Mouse (Mus musculus) heart, postnatal 10 days (tissue): ENCODE measurements around the gene Cacna1i. TPM values are rescaled to one million over a fixed set of nuclear protein-coding genes. Genes with fewer than 3 reads are reported as not detected.

Experiments
- DNase-seq, 2 experiments: peaks; one replicate each; pipeline ENCODE4 v3.0.0; 2021
- intact Hi-C: fragments of 180-260 bp; cut with DNase I; formaldehyde crosslinking; loops from one replicate; pipeline ENCODE4 v1.15.1; 2025
- total RNA-seq, 2 experiments: library from RNA; stranded (reverse); gene quantifications; 2 replicates each; pipeline ENCODE4 v1.2.3; 2021

Gene Cacna1i
- total RNA-seq, result under 1 TPM in 1 of 2 experiments, not detected in 1; 0.05 TPM

DNA sequence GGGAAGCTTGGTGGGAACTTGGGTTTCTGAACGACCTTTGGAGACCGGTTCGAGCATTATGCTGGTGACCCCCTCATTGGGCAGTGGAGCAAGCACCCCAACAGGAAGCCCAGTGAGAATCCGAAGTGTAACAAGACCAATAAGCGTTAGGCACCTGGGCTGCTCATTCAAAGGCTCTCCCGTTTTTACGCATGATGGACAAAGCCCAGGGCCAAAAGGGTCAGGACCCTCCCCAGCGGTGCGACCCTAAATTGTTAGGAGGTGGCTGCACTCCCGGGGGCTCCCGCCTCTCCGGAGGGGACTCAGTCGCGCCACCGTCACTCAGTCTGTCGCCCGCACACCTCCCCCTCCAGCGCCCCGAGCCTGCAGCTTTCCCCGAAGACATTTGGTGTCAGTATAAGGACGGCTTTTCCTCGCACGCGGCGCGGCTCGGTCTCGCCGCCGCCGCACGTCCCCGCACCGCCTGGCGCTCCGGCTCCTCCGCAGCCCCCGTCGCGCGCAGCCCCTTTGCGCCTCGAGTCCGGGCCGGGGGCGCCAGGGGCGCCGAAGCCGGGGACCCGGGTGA, at the start of gene Cacna1i:
Gene Cacna1i, plus strand, starts transcription at position 388 of the 565 bp plus-strand sequence.
- intact Hi-C loops, result loop anchor here (10.0 kb wide), 1 partner anchor 328 kb away; no protein-coding TSS in a partner anchor

DNA sequence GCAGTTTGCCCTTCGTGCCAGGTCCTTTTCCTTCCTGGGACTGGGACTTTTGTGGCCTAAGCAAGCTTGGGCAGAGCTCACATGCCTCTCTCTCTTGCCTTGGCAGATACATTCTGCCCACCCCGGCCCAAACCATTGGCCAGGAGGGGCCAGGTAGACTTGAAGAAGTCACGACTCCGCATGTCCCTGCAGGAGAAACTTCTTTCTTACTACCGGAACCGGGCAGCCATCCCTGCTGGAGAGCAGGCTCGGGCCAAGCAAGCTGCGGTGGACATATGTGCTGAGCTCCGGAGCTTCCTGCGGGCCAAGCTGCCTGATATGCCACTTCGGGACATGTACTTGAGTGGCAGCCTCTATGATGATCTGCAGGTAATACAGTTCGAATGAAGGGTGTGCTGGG, 38.9 kb upstream of the Cacna1i start:
- no peak for DNase-seq
- intact Hi-C loops, result no loop called here

More for the DNA sequence above, at the start of gene Cacna1i:
- no peak for DNase-seq

DNA sequence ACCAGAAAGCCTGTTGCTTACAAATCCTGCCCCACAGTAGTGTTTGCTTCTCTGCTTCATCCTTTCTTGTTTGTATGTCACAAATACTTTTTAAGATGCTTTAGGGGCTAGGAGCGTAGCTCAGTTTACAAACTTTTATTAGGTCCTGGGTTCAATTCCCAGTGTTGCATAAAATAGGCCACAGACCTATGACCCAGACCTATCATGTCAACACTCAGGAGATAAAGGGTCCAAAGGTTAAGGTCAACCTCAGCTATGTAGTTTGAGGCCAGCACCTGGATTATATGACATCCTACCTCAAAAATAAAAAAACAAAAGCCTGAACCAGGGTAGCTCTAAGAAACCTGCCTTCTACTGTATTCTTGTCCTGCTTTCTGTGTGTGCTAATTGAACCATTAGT, 38.4 kb upstream of the Cacna1i start:
- no peak for DNase-seq
- intact Hi-C loops, result no loop called here

DNA sequence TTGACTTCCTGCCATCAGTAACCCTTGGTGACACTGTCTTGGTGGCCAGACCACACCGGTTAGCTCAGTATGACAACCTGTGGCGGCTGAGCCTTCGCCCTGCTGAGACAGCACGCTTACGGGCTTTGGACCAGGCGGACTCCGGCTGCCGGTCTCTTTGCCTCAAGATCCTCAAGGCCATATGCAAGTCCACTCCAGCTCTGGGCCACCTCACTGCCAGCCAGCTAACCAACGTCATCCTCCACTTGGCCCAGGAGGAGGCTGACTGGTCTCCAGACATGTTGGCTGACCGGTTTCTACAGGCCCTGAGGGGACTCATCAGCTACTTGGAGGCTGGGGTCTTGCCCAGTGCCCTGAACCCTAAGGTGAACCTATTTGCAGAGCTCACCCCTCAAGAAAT, 37.4 kb upstream of the Cacna1i start:
- no peak for DNase-seq
- intact Hi-C loops, result no loop called here

DNA sequence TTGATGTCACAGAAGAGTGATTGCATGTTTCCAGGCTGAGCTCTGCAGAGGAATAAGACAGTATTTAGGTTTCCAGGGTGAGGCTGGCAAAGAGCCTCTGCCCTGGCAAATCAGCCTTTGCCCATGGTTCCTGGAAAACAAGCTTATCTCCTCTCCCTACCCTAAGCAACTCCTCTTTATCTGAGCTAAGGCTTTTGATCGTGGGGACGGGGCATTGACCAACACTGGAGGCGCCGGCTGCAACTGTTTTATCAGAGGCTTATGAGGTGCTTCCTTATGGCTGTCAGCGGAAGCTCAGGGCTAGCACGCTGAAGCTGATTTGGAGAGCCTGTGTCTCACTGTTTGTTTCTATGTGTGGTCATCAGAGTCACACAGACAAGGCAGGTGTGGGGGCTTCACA, 36.5 kb upstream of the Cacna1i start:
- no peak for DNase-seq

DNA sequence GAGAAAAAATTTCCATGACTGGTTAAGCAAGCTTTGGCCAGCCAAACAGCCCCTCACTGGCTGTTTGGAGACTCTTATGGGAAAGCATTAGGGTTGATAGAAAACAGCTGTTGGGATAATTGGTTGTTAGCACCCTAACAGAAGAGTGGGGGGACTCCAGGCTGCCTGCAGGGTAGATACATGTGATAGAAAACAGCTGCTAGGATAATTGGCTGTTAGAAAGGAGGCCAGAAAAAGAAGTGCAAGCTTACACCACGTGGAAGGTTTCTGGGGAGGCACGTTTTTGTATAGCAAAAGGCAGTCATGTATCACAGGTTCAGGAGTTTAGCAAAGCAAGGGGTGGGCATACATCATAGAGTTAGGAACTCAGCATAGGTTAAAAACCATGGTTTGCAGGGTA, 33.5 kb upstream of the Cacna1i start:
- peak in 1 of 2 experiments; percentile 25 for DNase-seq
- intact Hi-C loops, result no loop called here

More for the DNA sequence above, 36.5 kb upstream of the Cacna1i start:
- intact Hi-C loops, result no loop called here

DNA sequence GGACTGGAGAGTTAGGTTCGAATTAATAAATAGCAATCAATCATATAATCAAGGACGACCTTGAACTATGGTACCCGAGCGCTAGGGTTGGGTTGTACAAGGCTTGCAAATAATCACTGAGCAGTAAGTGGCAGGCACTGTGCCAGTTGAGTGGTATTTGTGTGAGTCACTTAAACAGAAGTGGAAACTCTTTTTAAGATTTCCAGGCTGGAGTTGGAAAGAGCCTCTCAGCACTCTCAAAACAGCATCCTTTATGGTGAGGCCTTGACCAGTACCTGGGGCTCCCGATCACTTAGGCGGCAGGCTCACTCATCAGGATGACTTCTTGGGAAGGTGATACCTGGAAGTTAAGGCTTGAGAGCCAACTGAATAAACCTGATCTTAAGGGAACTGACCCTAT, 32.8 kb upstream of the Cacna1i start:
- peak; percentile 50 to 58 for DNase-seq
- intact Hi-C loops, result loop anchor here (1.0 kb wide), 1 partner anchor 20 kb away; the partner anchor contains the start of gene Mief1

DNA sequence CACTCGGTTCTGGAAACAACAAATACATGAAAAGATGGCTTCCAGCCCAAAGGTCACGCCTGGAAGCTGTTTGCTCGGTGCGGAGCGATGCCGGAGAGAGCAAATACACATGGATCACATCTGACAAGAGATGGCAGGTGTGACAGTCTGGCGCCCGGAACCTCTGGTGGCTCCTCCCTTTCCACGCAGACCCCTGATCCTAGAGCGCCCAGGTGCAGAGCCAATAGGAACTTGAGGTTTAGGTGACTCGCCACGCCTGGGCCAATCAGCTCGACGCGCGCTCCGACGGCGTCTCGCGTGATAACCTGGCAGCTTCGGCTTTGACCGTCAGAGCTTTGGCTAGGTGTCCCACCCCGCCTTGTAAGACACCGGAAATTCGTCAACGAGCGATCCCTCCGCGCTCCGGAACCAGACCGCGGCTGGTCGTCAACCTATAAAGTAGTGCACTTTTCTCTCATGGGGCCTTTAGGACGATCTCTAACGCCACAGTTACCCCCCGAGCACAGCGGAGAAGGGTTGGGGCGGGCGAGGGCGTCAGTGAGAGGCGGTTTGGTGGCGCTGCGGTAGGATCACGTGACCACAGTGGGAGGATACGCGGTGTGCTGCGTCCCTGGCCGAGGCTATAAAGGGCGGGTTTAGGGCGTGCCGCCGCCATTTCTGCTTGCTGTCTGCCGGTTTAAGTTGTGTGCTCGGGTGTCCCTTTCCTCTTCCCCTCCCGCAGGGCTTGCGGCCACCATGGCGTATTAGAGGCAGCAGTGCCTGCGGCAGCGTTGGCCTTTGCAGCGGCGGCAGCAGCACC, 32.0 kb upstream of the Cacna1i start, which contains the start of gene Atf4:
Gene Atf4, plus strand, starts transcription at position 338 of the 799 bp plus-strand sequence.
- peak; percentile 99 for DNase-seq
- intact Hi-C loops, result loop anchor here (1.0 kb wide), 1 partner anchor 21 kb away; the partner anchor contains the start of gene Mief1

DNA sequence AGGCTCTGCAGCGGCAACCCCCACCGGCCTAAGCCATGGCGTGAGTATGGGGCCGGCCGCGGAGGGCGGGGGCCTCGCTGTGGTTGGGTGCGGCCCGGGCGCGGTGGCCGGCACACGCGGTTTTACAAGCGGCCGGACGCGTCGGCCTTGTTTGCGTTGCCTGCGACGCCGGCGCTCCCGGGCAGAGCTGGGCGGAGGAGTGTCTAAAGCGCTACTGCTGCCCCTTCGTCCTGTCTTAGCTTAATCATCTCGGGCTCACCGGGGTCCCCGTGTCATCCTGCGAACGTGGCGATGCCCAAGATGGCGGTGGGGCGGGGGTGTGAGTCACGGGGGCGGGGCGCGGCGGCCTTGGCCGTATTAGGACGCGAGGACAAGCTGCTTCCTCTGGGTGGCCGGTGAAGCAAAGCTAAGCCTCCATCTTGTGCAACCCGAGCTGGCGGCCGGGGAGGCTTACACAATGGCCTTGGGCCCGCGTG, 31.4 kb upstream of the Cacna1i start:
- DNase-seq, result peak; percentile 84 to 90
- intact Hi-C loops, result no loop called here

DNA sequence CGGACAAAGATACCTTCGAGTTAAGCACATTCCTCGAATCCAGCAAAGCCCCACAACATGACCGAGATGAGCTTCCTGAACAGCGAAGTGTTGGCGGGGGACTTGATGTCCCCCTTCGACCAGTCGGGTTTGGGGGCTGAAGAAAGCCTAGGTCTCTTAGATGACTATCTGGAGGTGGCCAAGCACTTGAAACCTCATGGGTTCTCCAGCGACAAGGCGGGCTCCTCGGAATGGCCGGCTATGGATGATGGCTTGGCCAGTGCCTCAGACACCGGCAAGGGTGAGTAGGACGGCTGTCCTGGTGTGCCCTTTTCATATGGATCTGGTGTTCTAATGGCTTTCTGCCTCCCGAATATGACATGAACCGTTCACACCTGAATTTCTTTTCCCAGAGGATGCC, 30.8 kb upstream of the Cacna1i start:
- DNase-seq, result peak; percentile 29 to 41
- intact Hi-C loops, result no loop called here

DNA sequence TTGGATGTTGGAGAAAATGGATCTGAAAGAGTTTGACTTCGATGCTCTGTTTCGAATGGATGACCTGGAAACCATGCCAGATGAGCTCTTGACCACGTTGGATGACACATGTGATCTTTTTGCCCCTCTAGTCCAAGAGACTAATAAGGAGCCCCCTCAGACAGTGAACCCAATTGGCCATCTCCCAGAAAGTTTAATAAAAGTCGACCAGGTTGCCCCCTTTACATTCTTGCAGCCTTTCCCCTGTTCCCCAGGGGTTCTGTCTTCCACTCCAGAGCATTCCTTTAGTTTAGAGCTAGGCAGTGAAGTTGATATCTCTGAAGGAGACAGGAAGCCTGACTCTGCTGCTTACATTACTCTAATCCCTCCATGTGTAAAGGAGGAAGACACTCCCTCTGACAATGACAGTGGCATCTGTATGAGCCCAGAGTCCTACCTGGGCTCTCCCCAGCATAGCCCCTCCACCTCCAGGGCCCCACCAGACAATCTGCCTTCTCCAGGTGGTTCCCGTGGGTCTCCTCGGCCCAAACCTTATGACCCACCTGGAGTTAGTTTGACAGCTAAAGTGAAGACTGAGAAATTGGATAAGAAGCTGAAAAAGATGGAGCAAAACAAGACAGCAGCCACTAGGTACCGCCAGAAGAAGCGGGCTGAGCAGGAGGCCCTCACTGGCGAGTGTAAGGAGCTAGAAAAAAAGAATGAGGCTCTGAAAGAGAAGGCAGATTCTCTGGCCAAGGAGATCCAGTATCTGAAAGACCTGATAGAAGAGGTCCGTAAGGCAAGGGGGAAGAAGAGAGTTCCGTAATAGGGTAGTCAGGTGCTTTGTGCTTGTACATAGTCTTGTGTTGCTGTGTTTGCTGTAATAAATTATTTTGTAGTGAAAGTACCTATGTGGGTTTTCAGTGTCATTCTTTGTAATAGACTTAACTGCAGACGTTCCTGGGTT, 30.1 kb upstream of the Cacna1i start:
- DNase-seq, result no peak
- intact Hi-C loops, result no loop called here

DNA sequence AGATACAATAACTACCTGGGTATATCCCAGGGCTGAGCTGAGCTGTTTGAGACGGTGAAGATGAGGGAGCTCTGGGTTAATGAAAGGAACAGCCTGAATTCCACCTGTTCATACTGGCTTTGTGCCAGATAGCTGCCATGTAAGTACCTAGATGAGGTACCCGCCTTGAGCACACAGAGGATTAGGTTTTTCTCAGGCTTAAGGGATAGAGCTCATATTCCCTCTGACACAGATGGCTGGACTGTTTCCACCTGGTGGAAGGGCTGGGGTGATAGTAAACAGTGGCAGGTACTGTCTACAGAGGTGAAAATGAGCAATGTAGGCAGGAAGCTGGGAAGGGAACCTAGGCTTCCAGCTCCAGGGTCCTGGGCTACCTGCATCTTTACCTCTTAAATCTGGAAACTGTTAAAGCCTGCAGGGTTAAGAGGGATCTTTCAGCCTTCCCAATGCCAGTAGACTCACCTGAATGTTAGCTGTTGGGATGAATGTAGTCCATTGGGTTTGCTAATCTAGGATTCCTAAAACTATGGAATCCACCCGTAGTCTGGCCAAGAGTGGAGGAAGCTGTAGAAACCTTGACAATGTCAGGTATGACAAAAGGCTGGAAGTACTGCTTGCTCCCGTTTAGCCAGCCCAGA, 29.3 kb upstream of the Cacna1i start:
- intact Hi-C loops, result no loop called here
- DNase-seq, result peak in 1 of 2 experiments; percentile 36

DNA sequence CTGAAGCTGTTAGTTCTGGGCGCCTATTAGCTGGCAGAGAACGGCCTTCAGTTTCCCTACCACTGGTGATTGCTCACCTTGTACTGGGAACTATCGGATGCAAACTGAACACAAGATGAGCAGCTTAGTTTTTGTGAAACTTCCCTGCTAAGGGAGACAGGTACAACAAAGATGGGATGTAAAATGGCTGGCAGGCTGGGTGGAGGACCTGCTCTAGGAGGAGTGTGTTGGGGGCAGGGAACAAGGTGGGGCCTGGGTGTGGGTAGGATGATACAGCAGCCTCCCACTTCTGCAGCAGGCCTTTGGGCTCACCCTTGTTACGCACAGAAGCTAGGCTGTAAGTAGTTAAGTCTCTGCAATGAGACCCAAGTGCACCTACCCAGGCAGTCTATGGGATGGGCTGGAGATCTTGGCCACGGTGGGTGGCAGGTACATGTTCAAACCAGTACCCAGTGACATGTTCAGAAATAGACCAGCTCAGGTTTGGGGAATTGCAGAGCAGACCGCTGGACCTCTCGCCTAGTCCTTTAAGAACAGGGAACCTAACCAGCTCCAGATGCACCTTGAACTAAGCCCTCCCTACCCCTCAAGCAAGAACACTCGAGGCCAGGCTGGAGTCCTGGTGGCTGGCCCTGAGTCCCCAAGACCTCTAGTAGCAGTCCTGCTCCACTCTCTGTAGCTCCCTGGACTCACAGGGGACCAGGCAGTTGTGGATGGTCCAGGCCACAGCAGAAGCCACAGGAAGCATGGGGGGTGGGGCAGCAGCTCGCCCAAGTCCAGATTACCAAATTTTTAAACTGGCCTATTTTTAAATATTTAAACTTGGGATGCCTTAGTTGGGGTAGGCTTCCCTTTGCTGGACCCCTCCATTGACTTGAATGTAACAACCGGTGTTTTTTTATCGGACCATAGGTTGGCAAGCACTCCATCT, 28.5 kb upstream of the Cacna1i start:
- intact Hi-C loops, result no loop called here
- peak in 1 of 2 experiments; percentile 46 for DNase-seq

DNA sequence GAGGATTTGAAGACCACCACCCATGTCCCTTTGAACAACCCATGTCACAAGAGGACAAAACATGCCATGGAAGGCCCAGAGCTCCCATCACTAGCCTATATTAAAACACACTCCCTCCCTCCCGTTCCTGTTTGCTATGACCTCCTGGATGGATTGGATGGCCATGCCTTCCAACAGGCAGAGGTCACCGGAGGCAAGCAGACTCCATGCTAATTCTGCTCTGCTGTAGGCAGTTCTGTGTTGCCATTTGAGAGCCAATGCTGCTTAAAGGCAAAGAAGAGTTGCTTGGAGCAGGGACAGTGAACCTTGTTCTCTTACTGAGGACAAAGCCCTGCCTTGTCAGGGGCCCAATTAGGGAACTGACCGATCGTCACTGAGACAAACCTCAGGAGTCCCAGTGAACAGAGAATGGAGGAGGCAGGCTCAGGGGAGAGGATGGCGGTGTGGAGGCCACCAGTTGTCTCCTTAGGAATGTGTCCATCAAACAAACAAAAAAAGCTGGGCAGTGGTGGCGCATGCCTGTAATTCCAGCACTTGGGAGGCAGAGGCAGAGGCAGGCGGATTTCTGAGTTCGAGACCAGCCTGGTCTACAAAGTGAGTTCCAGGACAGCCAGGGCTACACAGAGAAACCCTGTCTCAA, 27.5 kb upstream of the Cacna1i start:
- intact Hi-C loops, result loop anchor here (2.0 to 10.0 kb wide), 4 partner anchors 33 to 685 kb away; partner anchors contain the start of gene Adsl
- DNase-seq, result peak in 1 of 2 experiments; percentile 25

DNA sequence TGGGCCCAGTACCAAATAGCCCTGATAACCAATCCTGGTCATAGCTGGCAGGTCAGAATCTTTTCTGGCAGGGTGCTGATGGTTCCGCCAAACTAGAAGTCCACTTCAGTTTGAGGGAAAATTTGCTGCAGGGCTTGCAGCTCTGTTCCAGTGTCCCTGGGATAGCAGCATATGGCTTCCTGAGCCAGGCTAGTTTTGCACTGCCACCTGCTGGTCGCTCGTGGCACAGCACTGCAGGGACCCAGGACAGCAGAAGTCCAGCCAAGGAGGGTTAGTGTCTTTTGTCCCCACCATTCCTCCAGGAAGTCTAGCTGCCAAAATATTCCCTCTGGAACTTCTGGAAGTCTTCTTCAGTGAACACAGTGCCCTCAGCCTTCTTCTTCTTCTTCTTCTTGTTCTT, 26.4 kb upstream of the Cacna1i start:
- peak; percentile 87 to 93 for DNase-seq
- intact Hi-C loops, result loop anchor here (2.0 to 10.0 kb wide), 4 partner anchors 34 to 684 kb away; partner anchors contain the start of gene Adsl

DNA sequence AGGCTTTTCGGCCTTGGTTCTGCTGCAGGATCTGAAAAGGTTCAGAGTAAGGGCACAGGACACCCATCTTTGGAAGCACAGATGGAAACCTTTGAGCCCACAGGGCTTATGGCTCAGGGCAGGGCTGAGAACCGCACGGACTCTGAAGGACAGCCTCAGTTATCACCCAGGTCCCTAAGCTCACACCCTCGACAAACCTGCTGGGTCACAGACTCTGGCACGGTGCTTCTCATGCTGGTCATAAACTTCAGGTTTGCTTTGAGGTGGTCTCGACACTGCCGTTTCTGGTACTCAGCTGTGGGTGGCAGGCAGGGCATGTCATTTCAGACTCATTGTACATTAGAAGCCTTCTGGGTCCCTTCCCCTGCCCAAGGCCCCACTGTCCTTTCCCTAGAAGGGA, 25.9 kb upstream of the Cacna1i start:
- no peak for DNase-seq
- intact Hi-C loops, result loop anchor here (2.0 to 10.0 kb wide), 4 partner anchors 34 to 684 kb away; partner anchors contain the start of gene Adsl

DNA sequence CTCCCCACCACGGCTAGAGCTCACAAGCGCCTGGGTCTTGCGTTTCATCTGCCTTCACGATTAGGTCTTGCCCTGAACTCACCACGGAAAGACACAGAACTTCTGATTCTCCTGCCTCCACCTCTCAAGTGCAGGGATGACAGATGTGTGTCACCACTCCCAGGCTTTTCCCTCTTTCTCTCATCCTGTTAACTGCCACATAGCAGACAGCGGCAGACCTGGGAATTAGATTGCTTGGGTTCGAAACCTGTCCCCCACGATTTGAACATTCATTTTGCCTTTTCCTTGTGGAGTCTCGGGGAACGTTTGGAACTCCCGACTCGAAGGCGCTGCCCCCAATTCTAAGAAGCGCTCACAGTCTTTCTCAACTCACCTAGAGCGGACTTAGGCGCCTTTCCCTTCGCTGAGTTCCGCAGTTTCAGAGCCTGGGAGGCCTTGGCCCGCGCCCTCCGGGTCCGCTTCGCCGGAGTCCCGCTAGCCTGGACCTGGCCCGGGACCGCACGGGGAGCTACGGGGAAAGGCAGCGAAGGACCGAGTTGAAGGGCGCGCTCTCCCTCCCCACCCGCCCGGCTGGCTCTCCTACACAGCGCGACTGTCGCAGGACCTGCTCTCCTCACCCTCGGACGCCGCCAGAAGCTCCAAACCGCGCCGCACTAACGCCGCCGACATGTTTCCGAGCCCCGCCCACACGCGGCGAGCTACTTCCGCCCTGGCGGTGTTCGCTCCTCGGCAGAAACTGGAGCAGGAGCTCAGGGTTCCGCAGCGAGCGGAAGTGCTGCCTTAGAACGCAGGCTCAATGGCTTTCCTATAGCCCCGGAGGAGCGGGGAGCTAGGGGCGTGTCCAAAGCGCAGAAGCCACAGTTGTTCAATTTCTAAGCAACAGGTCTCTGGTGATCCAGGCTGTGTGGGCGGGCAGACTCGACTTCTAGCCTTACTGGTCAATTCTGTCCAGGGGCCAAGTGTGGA, 23.1 kb upstream of the Cacna1i start, which contains the start of gene Rps19bp1:
Gene Rps19bp1, minus strand, starts transcription at position 706 of the 966 bp plus-strand sequence.
- intact Hi-C loops, result loop anchor here (5.0 to 10.0 kb wide), 3 partner anchors 319 to 681 kb away; partner anchors contain the start of gene Adsl
- DNase-seq, result peak; percentile 90 to 92
